Mouse (Mus musculus): Measurements from ENCODE around the gene Gnaq.

Gene Gnaq

DNA sequence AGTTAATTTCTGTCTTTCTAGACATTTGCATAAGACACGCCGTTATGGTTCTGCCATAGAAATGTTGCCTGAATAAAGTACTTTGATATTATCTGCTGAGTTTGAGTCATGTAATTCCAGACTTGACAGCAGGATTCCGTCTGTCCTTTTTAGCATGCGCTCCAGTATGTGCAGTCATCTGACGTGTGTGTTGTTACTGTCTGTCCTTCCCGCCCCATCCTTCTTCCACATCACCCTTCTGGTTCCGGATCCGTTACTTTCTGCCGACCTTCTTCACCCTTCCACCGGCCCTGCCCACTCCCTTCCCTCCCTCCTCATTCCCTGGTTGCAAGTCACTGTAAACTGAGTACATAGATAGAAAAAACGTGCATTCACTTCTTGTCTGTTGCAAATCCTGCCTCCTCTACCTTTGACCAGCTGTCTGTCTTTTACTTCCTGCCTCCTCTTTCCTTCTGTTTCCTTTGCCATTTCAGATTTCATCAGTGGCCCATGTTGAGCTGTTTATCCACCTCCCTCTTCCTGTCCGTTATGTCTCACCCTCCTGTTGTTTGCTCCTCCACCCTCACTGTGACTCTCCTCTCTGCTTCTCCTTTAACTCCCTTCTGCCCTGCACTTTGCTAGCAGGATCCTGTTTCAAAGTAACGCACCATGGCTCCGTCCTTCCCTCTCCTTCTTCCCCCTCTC, 185.6 kb downstream of the Gnaq start:
- DNase-seq (ENCODE audit: low spot score), result no peak

GRCm38 (mm10) chr19:16319986-16320385, 187.4 kb downstream of the Gnaq start:
- no peak for DNase-seq (ENCODE audit: low spot score)

DNA sequence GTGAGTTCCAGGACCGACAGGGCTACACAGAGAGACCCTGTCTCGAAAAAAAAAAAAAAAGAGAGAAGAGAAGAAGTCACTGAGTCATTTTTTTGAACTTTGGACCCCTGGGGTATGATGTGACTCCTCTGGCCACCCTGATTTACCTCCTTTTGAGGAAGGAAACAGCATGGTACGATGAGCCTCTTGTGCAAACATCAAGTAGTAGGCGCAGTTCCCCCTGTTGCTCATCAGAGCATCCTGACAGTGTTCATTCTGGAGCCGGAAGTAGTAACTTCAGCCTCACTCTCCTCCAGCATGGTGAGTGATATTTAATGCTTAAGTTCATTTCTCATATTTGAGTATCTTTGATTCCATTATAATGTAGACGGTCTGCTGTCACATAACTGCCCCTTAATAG, 190.4 kb downstream of the Gnaq start:
- DNase-seq (ENCODE audit: low spot score), result no peak

GRCm38 (mm10) chr19:16324239-16324638, 191.6 kb downstream of the Gnaq start:
- DNase-seq (ENCODE audit: low spot score), result no peak

DNA sequence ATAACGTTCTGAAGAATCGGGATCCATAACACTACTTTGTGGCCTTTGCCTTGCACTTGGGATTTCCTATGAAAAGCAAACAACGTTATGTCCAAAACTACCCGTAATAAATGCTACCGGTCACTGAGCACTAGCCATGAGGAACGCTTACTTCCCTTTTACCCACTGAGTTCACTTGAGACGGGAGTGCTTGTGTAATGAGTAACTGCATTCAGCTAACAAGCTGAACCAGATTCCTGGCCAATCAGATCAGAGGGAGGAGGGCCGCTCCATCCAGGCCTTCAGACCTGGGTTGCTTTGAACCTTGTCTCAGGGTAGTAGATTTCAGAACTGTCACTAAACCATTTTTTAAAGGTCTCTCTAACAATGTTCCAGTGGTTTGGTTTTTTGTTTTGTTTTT, 193.3 kb downstream of the Gnaq start:
- peak; percentile 87 for DNase-seq (ENCODE audit: low spot score)

- DNase-seq (ENCODE audit: low spot score), result no peak
Observed at GRCm38 (mm10) chr19:16327401-16328073, 194.9 kb downstream of the Gnaq start.

GRCm38 (mm10) chr19:16328074-16328850, 195.6 kb downstream of the Gnaq start:
- peak; percentile 67 for DNase-seq (ENCODE audit: low spot score)

GRCm38 (mm10) chr19:16329056-16329455, 196.4 kb downstream of the Gnaq start:
- DNase-seq (ENCODE audit: low spot score), result no peak

GRCm38 (mm10) chr19:16329648-16330047, 197.0 kb downstream of the Gnaq start:
- DNase-seq (ENCODE audit: low spot score), result no peak

- no peak for DNase-seq (ENCODE audit: low spot score)
Observed at GRCm38 (mm10) chr19:16330161-16330560, 197.5 kb downstream of the Gnaq start.

DNA sequence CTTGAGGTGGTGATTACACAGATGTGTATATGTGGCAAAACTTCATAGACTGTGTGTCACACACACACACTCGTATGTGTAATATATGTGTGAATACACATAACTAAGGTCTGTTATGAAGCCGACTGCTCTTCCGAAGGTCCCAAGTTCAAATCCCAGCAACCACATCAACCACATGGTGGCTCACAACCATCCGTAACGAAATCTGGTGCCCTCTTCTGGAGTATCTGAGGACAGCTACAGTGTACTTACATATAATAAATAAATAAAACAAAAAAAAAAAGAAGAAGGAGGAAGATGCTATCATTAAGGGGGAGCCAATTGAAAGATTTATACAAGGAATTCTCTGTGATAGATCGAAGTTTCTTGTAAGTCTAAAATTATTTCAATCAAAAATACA, 198.4 kb downstream of the Gnaq start:
- DNase-seq (ENCODE audit: low spot score), result no peak

DNA sequence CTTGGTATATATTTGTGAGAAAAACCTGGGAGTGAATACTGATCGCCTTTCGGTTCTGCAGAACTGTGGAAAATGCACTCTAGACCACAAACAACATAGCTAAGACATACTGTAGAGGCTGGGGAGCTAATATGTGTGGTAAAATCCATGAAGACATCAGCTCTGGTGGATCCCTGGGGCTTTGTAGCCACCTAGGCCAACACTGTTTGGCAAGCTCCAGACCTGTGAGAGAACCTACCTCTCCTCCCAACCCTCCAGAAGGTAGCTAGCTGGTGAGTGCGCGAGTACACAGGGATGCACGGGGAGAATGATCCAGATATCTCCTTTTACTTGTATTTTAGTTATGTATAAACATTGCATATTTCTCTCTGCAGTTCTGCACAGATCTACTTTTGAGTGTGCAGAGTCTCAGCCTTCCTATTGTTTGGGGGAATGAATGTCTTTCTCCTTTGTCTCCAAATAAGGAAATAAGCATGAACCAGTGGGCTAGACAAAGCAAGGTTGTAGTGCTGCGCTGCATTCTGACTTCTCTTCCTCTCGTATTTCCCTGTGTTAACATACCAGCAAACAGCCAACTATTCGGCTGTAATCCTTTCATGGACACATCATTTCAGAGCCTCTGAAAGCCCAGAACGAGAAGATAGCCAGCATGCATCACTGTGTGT, 205.4 kb downstream of the Gnaq start:
- DNase-seq (ENCODE audit: low spot score), result no peak

DNA sequence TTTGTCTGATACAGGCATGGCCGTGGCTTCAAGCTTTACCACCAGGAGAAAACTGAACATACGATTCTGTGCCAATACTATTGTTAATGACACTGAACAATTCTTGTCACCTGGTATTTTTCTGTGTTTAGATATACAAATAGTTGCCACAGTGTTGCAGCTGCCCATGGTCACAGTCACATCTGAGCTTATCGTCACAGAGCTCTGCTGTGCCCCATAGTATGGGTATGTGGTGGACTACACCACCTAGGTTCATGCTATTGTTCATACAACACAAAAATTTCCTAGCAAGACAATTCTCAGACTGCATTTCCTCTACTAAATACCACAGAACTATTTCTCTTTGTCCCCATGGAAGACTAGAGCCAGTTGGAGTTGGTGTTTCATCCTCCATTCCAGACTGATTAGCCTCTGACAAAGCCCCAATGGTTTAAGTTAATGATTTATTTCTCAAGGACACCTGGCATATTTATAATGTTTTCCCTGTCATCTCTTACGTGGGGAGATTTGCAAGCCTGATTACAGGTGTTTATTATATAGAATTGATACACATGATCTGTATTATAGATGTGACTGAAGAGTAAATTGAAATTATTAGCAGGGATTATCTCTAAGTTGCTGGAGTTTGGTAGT, 207.4 kb downstream of the Gnaq start:
- no peak for DNase-seq (ENCODE audit: low spot score)

DNA sequence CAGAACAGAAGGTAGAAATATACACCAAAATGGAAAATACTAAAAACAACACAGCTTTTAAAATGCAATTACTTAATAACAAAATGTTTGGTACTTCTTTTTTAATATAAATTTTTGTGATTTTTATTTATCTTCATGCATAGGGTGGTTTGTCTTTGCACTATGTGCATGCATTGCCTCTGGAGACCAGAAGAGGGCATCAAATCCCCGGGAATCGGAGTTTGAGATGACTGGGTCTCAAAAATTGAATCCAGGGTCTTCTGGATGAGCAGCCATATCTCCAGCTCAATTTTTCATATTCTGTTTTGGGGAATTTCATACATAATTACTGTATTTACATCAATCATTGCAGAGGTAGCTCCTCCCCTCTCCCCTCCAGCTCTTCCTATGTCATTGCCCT, 210.1 kb downstream of the Gnaq start:
- DNase-seq (ENCODE audit: low spot score), result no peak

DNA sequence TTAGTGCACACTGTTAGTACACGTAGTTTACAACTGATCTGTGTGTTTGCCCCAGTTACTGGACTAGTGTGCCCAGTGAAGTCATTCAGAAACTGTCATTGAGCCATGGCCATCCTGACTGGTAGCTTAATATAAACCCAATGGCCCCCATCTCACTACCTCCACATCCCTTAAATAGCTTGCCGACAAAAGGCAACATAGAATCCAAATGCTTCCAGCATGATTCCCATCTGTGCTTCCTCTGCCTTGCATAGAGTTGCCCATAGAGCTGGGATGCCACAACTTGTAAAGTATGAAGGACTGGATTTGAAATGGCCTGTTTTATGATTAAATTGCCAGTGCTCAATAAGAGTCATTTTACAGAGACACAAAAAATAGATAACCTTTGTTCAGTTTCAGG, 212.9 kb downstream of the Gnaq start:
- no peak for DNase-seq (ENCODE audit: low spot score)

GRCm38 (mm10) chr19:16347037-16347436, 214.4 kb downstream of the Gnaq start:
- no peak for DNase-seq (ENCODE audit: low spot score)

GRCm38 (mm10) chr19:16353701-16354136, 221.1 kb downstream of the Gnaq start:
- DNase-seq (ENCODE audit: low spot score), result peak; percentile 64

DNA sequence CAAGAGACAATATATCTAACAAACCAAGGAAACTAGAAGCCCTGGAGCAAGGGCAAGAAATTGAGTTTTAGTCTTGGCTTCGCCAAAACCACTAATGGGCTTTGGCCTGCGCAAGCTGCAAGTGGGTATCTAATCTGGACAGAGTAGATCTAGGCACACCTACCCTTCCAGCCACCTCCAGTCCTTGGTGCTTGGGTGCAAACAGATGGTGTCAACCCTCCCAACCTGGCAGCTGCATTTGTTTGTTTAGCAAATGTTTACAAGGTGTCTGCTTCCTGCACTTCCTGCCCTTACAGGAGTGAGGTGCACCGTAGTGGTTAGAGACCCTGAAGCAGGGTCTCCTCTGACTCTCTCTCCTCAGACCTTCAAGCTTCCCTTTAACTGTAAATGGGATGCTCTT, 225.5 kb downstream of the Gnaq start:
- no peak for DNase-seq (ENCODE audit: low spot score)

GRCm38 (mm10) chr19:16358905-16359304, 226.3 kb downstream of the Gnaq start:
- DNase-seq (ENCODE audit: low spot score), result peak; percentile 67

DNA sequence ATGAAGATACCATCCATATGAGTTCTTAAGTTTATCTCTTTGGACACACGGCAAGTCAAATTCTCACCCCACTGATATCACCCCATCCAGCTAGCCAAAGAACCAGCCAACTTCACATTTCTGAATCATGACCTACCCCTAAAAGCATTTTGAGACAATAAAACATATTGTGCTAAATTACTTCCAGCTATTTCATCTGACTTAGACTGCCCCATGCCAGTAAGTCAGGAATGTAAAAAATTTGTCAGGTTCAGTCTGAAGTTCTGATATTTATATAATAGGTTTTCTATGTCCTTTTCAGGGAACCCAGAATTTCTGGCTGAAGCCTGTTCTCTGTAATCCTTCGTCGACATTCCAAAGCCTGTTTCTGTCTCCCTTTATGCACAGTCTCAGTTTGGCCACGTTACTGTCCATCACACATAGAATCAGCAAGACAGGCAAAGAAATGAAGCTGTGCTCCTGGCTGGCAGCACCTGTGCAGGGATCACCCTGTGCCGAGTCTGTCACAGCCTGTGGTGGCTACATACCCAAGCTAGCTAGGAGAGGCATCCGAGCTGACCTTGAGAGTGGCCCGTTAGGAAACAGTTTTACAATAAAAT, 233.9 kb downstream of the Gnaq start:
- no peak for DNase-seq (ENCODE audit: low spot score)

GRCm38 (mm10) chr19:16367218-16367617, 234.6 kb downstream of the Gnaq start:
- peak; percentile 52 for DNase-seq (ENCODE audit: low spot score)

DNA sequence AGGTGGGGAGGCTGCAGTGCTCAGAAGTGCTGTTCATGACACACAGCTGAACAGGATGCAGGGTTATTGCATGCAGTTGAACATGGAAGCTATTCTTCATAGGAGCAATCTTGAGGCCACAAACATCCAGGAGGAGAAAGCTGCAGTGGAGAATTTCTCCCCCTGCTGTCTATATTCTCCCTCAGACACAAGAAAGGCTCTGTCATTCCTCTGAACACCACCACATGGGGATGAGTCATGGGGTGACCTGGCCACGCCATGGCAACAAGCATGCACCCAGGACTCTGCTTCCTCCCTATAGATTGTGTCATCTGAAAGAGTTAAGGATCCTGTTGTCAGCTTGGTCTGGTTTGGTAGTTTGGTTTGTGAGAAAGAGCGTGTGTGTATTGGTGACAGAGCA, 239.0 kb downstream of the Gnaq start:
- DNase-seq (ENCODE audit: low spot score), result no peak
